Comparison of ENCODE assay signal across 21 mouse cellular contexts in the genomic region with DNA sequence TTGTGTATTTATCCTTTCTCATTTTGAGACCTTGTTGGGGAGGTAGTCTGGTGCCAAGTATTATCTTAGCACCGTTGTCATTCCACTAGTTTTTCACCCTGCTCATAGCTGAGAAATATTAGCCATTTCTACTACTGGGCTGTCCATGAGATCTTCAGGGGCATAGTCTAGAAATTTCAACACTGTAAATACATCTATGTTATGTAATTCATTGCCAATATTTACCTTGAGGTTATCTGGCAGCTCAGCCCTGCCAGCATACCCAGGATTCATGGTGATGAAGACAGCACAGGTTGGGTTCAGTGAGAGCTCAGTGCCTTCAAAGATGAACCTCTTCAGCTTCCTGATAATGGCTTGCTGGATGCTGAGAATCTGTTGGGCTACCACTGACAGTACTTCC.
DNase-seq lines count a peak whose midpoint lies in the region; ATAC-seq and TF ChIP-seq lines count a peak whose summit lies in the region.
"Had no signal": no experiment of that assay in that cellular context is flagged by ENCODE, and none has a peak within 500 bp of the region (broad histone marks: within the 10 kb centered on the region; RNA-seq: fewer than 3 reads in every experiment).

No protein-coding gene starts in this region.

- no peaks in the 10 kb centered on the region for H3K36me3 ChIP-seq in liver, adult 2 months (ENCODE audit: control insufficient read depth, insufficient read depth, low read length)
- no peaks in the 10 kb centered on the region for H3K36me3 ChIP-seq in liver, embryonic 12.5 days
- no peaks in the 10 kb centered on the region for H3K36me3 ChIP-seq in liver, embryonic 16.5 days (ENCODE audit: control insufficient read depth, insufficient read depth)
- H3K36me3 ChIP-seq in liver, postnatal 0 days (replicated peaks; ENCODE audit: insufficient read depth, low read length): no peaks in the 10 kb centered on the region
- no peaks in the 10 kb centered on the region for H3K36me3 ChIP-seq in liver, embryonic 11.5 days (ENCODE audit: control insufficient read depth, insufficient read depth, low read length)
- H3K36me3 ChIP-seq: G1E had no signal

- H3K9ac ChIP-seq in liver, adult 2 months (ENCODE audit: low read depth, low read length): no peak overlapping the region
- no peak overlapping the region for H3K9ac ChIP-seq in liver, embryonic 12.5 days
- no peak overlapping the region for H3K9ac ChIP-seq in liver, embryonic 16.5 days (ENCODE audit: low read depth, low read length)
- no peak overlapping the region for H3K9ac ChIP-seq in liver, postnatal 0 days (replicated peaks)
- H3K9ac ChIP-seq in liver, embryonic 11.5 days (ENCODE audit: low read depth, low read length): no peak overlapping the region

- H3K27ac ChIP-seq in liver, adult 2 months (replicated peaks; ENCODE audit: insufficient read depth, low read depth, low read length): no peak overlapping the region
- H3K27ac ChIP-seq in liver, embryonic 12.5 days: no peak overlapping the region
- H3K27ac ChIP-seq in liver, embryonic 16.5 days (ENCODE audit: low read length): no peak overlapping the region
- no peak overlapping the region for H3K27ac ChIP-seq in liver, postnatal 0 days (ENCODE audit: low read depth)
- H3K27ac ChIP-seq in liver, embryonic 11.5 days (ENCODE audit: low read depth, low read length): no peak overlapping the region

- no peak for ATAC-seq in liver, embryonic 12.5 days
- peak; percentile 66 for ATAC-seq in liver, embryonic 16.5 days (ENCODE audit: low read depth)
- ATAC-seq in liver, postnatal 0 days: peak; percentile 51
- ATAC-seq in liver, embryonic 11.5 days (replicated peaks; ENCODE audit: low FRiP score): no peak
- ATAC-seq: activated CD4-positive, CD25-positive, alpha-beta regulatory T cell, adult 4 months; CD4-positive, CD25-positive, alpha-beta regulatory T cell, adult 4 months; Patski had no signal

- TF ChIP-seq POLR2A in liver, adult 2 months (IDR thresholded peaks at IDR 0.05; ENCODE audit: extremely low read depth, insufficient read depth, low read length): no peak

- no peaks in the 10 kb centered on the region for H3K27me3 ChIP-seq in liver, adult 2 months (ENCODE audit: control insufficient read depth, insufficient read depth, low read length)
- no peaks in the 10 kb centered on the region for H3K27me3 ChIP-seq in liver, embryonic 12.5 days (replicated peaks)
- H3K27me3 ChIP-seq in liver, embryonic 16.5 days (ENCODE audit: control insufficient read depth, insufficient read depth, low read depth, low read length): no peaks in the 10 kb centered on the region
- no peaks in the 10 kb centered on the region for H3K27me3 ChIP-seq in liver, postnatal 0 days (ENCODE audit: insufficient read depth, low read length)
- H3K27me3 ChIP-seq in liver, embryonic 11.5 days (replicated peaks; ENCODE audit: control insufficient read depth, insufficient read depth, low read length): no peaks in the 10 kb centered on the region
- H3K27me3 ChIP-seq: CH12.LX had no signal

- no peak overlapping the region for H3K4me3 ChIP-seq in liver, adult 2 months (ENCODE audit: insufficient read depth, low read depth, low read length)
- no peak overlapping the region for H3K4me3 ChIP-seq in liver, embryonic 12.5 days
- H3K4me3 ChIP-seq in liver, embryonic 16.5 days (ENCODE audit: low read depth, low read length): no peak overlapping the region
- no peak overlapping the region for H3K4me3 ChIP-seq in liver, postnatal 0 days (ENCODE audit: low read depth, low read length)
- no peak overlapping the region for H3K4me3 ChIP-seq in liver, embryonic 11.5 days (ENCODE audit: low read depth, low read length)

- 19% methylated on average over 1 of the region's 1 CpGs for WGBS in liver, adult 2 months
- WGBS in liver, embryonic 12.5 days (ENCODE audit: insufficient replicate concordance): 61% methylated on average over 1 of the region's 1 CpGs
- WGBS in liver, embryonic 16.5 days (ENCODE audit: insufficient replicate concordance): 56% methylated on average over 1 of the region's 1 CpGs
- 48% methylated on average over 1 of the region's 1 CpGs for WGBS in liver, postnatal 0 days (ENCODE audit: insufficient replicate concordance)
- 69% methylated on average over 1 of the region's 1 CpGs for WGBS in liver, embryonic 11.5 days

- H3K4me1 ChIP-seq in liver, adult 2 months (ENCODE audit: control insufficient read depth, insufficient read depth, low read length): peaks cover 8% of the 10 kb centered on the region
- H3K4me1 ChIP-seq in liver, embryonic 12.5 days: no peaks in the 10 kb centered on the region
- H3K4me1 ChIP-seq in liver, embryonic 16.5 days (ENCODE audit: control insufficient read depth, low read depth, low read length): no peaks in the 10 kb centered on the region
- no peaks in the 10 kb centered on the region for H3K4me1 ChIP-seq in liver, postnatal 0 days (ENCODE audit: insufficient read depth)
- no peaks in the 10 kb centered on the region for H3K4me1 ChIP-seq in liver, embryonic 11.5 days (replicated peaks; ENCODE audit: control insufficient read depth, insufficient read depth, low read length)

- H3K79me2 ChIP-seq in liver, adult 2 months (ENCODE audit: control insufficient read depth, insufficient read depth, low read length): no peaks in the 10 kb centered on the region

- no peaks in the 10 kb centered on the region for H3K9me3 ChIP-seq in liver, embryonic 12.5 days (replicated peaks)
- no peaks in the 10 kb centered on the region for H3K9me3 ChIP-seq in liver, embryonic 16.5 days (replicated peaks; ENCODE audit: control insufficient read depth, low read length)
- peaks cover 2% of the 10 kb centered on the region; the same call in 1 of the 2 replicates for H3K9me3 ChIP-seq in liver, postnatal 0 days (ENCODE audit: low read length)
- H3K9me3 ChIP-seq in liver, embryonic 11.5 days (ENCODE audit: control insufficient read depth, low read length): no peaks in the 10 kb centered on the region; the same call in 1 of the 2 replicates
- H3K9me3 ChIP-seq: G1E had no signal

- TF ChIP-seq EP300 in liver, postnatal 0 days (IDR thresholded peaks at IDR 0.05; ENCODE audit: low read depth): no peak

- TF ChIP-seq CTCF in liver, adult 2 months (IDR thresholded peaks at IDR 0.05; ENCODE audit: low read depth, low read length): no peak
- TF ChIP-seq CTCF in liver, postnatal 0 days (IDR thresholded peaks at IDR 0.05; ENCODE audit: low read depth): no peak

- no peak overlapping the region for H3K4me2 ChIP-seq in liver, embryonic 12.5 days
- H3K4me2 ChIP-seq in liver, embryonic 16.5 days (ENCODE audit: low read depth, low read length): no peak overlapping the region
- H3K4me2 ChIP-seq in liver, postnatal 0 days (ENCODE audit: low read depth, low read length): no peak overlapping the region
- no peak overlapping the region for H3K4me2 ChIP-seq in liver, embryonic 11.5 days

- peak; percentile 58 for DNase-seq in liver, adult 2 months (ENCODE audit: extremely low read depth, low read depth, low spot score)
- no peak for DNase-seq in liver
- DNase-seq in liver, postnatal 0 days: no peak
- DNase-seq in liver, embryonic 11.5 days (ENCODE audit: low spot score): no peak
- DNase-seq: adrenal gland, adult 2 months; adrenal gland, adult 8-10 months; adrenal gland, postnatal 10 days; adrenal gland, postnatal 14 days; adrenal gland, postnatal 25 days; adrenal gland, postnatal 36 days; B cell, adult 2 months; cerebellum, adult 11 months; cerebellum, adult 11-12 months; cerebellum, adult 18-20 months had no signal

Comparison
In these comparisons a context has a peak if more than half of its experiments do, and no peak if none do; other contexts are left out.
1. ATAC-seq: peak in liver, embryonic 16.5 days (single experiment) and liver, postnatal 0 days (single experiment); none in liver, embryonic 12.5 days (single experiment) and liver, embryonic 11.5 days (single experiment).